Mouse (Mus musculus) layer of hippocampus, postnatal 25 days (tissue): ENCODE data around the gene Gm17018. TPM values are rescaled to one million over a fixed set of nuclear protein-coding genes. Genes with fewer than 3 reads are reported as not detected.
A peak's percentile ranks its signal among the peaks of the same experiment; 100 is the strongest.
"Not testable (repeated sequence)": the region's sequence is repeated elsewhere in the genome, so short reads cannot be mapped to it uniquely, and the experiment has no call there.

Source experiments
- DNase-seq, 2 experiments: peaks; one replicate each; pipeline ENCODE4 v3.0.0; 2022; ENCODE audit warnings: mixed read lengths in 2 of 2, low spot score in 1 of 2; ENCODE audit errors: extremely low spot score in 1 of 2
- total RNA-seq, 2 experiments: library from RNA; stranded (reverse); gene quantifications; 2 replicates each; pipeline ENCODE4 v1.2.3; 2021

Gm17018 gene
- total RNA-seq, 2 experiments from 2014 or later: 58.9 to 62.1 TPM

DNA sequence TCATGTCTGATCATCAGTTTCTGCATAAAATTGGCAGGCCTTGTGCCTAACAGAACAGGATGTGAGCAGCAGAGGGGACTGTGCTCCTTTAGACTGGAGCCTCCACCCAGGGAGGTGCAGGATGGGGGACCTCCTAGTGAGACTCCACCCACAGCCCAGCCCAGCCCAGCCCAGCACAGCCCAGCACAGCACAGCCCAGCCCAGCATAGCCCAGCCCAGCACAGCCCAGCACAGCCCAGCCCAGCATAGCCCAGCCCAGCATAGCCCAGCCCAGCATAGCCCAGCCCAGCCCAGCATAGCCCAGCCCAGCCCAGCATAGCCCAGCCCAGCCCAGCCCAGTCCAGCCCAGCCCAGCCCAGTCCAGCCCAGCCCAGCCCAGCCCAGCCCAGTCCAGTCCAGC is 12.2 kb upstream of the Gm17018 start:
- DNase-seq: not testable (repeated sequence)

DNA sequence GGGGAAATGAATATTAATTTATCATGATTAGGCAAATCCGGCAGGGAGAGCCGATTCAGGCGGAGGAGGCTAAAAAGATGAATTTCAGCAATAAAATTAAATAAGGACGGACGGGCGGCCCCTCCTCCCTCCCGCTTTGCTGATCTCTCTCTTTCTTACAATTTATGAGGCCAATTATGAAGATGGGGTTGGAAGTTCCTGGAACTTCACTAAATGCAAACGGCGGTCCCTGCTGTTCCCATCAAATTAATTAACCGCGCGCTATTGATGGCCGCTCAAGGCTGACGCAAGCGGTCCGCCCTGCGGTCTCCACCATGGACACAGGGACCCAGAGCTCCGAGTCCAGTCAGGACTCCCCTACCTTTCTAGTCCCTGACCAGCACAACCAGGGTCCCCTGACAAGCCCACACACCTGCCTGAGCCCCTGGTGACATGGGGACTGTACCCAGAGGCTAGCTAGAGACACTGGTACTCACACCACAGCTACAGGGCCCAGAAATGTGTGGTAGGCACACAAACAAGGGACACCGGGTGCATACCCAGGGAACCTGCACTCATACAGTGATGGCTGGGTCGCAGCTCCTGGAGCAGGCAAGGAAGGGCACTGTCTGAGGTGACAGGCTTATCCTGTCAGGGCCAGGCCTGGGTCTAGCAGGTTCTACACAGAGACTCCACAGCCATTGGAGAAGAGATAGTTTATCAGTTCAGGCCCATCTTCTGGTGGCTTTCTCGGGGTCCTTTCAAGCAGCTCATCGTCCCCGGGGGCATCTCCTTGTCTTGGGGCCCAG is 11.1 kb upstream of the Gm17018 start:
- DNase-seq: no peak

DNA sequence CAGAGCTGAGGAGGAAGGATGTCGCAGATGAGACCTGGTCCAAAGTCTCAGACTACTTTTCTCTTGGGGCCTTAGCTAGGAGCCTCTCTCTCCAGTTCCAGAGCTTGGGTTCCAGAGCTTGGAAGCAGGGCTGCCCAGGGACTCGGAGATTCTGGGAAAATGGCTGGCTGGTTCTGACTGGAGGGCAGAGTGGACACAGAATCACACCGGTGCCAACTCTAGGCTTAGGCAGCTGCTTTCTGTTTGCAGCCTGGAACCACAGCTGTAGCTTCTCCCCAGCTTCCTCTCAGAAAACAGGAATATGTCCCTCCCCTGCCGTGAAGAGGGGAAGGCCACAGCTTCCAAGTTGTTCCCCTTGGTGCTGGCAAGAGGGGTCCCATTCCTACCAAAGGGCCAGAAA is 10.5 kb upstream of the Gm17018 start:
- no peak for DNase-seq

DNA sequence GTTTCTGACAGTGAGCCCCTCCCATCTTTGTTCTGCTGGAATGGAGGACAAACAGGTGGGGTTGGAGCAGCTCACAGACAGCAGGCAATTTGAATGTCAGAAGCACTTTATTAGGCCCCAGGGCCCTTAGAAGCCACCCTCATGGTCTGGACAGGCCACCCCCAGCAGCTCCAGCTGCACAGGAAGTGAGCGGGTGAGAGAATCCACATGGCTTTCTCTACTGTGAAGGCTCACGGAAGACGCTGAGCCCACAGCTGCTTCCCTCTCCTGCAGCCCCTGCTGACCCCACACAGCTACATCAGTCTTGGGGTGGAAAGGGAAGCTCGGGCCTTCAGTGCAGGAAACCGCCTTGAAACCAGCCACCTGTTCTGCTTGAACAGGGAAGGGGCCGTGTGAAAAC is 8.2 kb upstream of the Gm17018 start:
- DNase-seq: no peak

DNA sequence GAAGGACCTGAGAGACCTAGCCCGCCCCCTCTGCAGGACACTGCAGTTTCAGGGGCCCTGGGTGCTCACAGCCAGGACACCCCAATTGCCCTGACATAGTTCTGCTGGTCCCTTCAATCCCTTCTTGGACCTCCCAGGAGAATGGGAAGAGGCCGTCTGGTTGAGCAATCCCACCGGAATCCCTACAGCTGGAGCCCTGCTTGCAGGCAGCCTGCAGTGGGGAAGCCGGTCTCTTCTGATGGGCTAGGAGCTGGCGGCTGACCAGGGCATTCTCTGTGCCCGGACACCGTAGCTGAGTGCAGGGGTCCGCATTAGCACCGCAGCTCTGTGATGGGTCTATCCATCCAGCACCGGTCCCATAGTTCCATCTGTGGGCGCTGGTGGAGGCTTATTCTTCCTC is 6.3 kb upstream of the Gm17018 start:
- DNase-seq: no peak

DNA sequence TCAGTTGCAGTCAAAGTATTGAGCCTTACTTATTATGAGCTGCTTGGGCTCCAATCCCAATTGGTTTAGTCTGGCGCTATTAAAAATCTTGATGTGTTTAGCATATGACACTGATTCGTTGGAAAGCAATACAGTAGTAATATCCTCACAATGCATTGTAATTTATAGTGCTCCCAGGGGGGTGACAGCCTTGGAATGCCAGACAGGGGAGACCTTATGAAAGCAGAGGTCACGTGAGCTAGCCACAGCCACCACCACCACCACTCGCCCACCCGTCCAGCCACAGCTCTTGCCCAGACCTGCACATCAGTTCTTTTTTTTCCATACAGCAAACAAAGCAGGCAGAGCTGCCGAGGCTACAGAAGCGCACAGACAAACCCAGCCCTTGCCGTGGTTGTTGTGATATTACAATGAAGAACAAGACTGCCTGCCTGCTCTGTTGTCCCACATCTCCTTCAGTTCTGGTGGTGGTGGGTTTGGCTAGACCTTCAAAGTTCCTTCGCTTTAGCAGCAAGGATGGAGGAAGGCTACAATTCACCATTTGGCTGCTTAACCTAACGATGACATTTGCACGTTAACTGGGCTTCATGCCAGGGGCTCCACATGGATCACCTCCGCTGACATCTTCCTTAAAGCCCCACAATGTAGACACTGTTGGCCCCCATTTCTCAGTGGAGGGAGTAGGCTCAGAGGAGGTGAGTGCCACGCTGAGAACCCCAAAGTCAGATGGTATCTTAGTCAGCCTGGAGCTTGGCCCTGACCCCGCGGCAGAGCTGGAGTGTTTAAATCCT is 5.7 kb downstream of the Gm17018 start:
- no peak for DNase-seq

DNA sequence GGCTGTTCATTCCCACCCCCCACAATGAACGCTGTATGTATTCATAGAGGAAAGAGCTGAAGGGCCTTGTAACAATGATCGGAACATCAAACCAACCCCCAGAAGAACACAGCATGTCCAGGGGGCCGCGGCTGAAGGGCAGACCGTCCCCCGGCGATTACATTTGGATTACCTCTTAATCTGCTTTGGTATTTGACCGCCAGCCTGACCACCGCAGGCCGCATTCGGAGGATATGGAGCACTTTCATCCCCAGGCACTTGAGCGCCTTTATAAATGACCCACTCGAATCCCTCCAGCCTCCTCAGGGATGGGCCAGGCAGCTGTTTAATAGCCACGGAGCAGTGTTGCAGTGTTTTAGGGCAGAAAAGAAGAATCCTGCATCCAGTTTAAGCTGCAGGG is 7.0 kb downstream of the Gm17018 start:
- DNase-seq: no peak

DNA sequence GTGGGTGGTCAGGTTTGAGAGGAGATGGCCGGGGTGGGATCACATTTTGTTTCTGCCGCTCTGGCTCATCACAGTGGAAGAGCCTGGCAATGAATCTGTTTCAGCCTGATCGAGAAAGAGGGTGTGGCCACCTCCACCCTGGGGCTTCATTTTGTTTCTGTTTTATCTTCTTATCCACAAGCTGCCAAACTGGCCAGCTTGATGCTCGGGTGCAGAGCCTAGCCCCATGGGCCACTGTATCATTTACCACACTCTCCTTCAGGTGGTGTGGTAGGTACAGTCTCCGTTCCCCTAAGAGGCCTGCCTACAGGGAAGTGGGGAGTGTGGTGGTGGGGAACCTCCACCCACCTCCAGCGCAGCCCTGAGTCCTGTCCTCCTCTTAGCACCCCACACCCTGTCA is 12.6 kb downstream of the Gm17018 start:
- DNase-seq: no peak

DNA sequence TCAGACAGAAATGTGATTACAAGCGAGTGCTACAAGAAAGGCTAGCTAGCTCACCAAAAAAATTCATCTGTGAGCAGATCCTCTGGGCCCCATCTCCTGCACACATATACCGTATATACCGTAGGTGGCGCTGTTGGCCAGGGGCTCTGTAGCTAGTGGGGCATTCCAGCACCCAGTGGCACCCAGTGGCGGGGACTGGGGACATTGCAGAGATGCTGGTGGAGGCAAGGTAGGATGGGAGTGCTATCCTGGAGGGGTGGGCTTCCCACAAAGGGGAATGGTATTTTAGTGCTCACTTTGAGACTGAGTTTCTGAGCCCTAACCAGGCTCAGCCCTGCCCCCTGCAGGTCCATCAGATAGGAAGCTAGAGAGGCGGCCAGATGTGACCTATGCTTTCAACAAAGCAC is 13.4 kb downstream of the Gm17018 start:
- DNase-seq: peak; percentile 64 to 71

DNA sequence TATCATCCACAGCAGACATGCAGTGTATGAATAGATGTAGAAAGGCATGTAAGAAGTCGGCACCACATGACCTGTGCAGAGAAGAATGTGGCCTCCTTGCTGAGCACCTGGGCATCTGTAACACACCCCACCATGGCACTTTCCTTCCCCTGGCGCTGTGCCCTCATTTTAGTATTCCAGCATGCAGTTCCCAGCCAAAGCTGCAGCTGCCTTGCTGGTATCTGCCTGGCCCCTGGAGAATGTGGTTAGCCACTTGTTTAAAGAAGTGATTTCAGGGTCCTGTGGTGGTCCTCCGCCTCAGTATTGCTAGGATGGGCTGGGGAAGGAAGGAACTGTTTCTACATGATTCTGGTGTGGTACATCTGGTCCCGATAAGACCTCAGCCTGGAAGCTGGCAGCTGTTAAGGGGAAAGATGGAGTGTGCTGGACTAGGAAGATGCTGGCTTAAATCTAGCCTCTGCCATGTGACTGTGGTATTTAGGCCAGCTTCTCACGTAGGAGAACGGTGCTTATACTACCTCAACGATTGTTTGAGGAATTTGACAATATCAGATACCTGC is 14.0 kb downstream of the Gm17018 start:
- DNase-seq: no peak

DNA sequence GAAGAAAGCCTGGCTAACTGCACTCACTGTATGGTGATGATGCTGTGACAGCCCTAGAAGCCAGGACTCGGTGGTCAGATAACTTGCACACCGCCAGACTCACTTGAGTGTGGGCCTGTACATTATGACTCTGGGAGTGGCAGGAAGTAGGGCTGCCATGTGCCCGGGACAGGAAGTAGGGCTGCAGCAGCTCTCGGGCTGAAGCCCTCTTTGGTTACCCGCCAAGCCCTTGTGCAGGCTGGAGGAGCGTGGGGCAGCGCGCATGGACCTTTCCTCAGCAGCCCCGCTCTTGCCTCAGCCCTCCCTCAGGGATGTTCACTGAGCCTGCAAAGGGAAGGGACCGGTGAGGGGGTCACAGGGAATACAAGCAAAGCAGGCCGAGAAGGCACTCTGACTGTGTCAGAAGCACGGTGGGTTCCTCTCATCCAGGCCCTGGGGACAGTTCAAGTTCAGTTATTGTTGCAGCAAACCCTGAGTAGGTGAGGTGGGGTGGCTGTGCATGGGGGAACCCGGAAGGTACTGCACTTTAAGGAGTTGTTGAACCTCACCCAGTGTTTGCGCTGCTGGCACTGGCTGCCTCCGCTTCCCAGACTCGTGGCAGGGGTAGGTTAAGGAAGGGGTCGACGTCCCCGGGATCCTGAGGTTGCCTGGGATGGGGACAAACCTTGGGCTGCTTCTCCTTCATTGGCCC is 14.7 kb downstream of the Gm17018 start:
- DNase-seq: no peak

DNA sequence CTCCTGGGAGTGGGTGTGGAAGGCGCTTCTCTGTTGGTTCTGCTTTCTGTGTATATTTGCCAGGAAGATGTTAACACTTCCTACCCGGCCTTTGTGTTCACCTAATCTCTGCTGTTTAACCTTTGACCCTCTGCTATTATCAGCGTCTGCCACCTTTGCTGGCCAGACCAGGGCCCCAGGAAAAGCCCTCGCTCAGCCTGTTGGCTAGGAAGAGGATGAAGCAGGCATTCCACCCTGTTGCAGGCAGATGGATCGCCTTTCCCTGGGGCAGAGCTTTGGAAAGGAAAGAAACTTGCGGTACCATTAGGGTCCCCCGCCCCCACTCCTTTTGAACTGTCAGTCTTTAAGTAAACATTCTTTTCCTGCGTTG is 15.2 kb downstream of the Gm17018 start:
- DNase-seq: no peak

DNA sequence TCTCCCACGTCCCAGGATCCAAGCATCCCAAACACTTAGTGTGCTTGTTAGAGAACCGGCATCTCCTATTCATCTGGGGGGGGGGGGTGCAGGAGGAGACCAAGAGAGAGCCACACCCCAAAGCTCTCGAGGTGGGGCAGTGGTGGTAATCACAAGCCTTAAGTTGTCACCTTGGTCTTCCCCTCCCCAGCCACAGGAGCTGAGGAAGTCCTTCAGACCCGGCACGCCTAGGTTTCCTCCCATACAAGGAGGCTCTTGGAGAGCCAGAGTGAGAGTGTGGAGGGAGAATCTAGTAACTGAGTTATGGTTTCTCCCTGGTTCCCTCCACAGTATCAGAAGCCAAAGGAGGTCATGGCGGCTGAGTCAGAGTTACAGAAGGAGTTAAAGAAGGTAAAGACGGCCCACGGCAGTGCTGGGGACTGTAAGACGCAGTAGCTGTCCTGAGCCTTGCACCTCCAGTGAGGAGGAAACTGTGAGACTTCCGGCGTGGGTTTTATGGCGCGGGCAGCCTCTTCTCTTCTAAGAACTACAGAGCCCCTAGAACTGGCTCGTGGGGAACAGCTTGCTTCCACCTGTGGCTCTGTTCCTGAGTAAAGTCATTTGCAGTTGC is 16.8 kb downstream of the Gm17018 start:
- DNase-seq: no peak

DNA sequence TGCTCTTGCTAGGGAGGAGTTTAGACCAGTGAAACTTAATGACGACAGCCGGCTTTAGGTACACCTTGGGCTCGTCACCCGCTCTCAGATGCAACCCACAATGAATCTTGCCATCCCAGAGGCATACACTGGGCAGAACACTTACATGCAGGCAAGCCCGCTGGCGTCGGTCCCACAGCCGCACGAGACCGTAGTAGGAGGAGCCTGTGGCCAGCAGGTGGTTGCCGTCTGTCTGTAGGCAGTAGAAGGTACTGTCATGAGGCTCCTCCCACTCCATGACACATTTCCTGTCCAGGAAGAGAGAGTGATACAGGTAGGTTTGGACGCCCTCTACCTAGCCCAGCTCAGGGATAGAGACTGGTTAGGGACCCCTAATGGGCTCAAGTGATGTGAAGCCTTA is 18.6 kb downstream of the Gm17018 start:
- DNase-seq: no peak

DNA sequence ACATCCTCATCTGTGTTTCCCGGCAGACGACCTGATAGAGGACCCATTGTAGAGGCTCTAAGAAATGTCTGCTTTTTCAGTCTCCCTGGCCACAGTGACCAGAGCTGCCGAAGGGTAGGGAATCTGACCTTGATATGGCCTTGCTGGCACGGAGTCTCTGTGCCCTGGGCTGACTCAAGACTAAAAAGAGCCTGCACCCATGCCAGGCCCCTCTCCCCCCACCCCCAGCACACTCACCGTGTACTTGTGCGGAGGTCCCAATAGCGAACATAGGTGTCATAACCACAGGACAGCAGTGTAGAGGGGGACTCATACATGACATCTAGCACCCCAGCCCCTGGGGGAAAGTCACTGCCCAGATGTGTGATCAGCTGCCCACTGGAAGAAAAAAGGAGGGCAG is 19.0 kb downstream of the Gm17018 start:
- no peak for DNase-seq

DNA sequence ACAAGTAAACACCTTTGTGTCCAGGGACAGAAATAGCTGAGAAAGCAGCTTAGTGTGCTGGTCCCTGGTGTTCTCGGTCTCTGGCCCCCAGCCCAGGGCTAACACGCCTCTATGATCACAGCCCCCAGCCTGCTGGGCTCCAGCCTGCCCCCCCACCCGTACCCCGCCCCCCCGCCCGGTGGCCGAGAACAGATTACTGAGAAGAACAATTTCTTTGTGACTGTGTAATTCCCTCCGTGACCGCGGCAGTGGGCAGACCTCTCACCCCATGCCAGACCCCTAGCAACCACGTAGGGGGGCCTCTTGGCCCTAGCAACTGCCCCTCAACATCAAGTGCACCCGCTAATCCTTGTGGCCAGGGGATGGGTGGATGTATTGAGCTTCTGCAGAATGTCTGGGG is 19.8 kb downstream of the Gm17018 start:
- no peak for DNase-seq

DNA sequence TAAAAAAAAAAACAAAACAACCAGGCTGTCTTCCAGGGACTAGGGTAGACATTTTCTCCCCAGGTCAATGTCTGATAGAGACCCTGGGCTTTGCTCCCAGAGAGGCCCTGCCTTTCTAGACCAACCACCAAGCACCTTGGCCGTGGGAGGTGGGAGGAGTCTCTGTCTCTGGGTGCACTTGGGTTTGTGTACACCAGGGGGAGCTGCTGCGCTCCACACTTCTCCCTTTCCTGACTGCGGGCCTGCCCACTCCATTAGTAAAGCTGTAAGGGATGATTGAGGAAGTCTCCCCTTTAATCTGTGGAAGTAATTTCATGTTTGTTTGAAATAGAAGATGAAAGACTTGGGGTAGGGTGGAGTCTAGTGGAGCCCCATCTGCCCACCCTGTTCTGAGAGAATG is 20.8 kb downstream of the Gm17018 start:
- peak in 1 of 2 experiments; percentile 59 for DNase-seq

DNA sequence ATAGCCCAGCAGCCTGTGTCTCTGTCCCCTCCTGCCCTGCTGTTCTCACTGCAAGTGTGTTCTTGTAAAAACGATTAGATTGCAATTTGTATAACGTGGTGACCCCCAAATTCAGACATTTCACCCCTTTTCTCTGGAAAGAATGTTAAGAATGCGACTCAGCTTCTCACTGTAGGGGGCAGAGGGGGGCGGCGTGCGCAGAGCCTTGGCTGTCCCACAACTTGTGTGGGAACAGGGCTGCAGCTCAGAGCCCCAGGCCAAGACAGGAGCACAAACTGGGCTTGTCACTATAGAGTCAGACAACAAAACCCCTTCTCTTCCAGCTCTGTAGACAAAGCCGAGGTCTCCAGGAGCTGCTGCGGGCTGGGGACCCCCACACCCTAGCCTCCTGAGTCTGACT is 21.7 kb downstream of the Gm17018 start:
- no peak for DNase-seq

DNA sequence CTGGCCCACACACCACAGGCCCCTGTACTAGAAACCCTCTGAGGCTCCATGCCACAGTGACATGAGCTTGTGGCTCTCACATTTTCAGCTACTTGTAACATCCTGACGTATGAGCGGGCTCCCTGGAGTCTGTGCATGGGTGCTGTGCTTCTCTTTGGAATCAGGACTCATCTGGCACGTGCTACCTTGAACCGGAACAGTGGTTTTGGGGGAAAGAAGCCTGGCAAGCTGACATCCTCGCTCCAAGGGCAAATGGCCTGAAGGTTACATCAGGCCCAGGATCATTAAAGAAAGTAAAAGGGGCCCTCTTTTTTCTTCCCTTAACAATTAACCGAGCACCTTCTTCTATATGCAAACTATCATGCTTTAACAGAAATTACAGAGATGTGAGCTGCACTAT is 22.7 kb downstream of the Gm17018 start:
- no peak for DNase-seq

DNA sequence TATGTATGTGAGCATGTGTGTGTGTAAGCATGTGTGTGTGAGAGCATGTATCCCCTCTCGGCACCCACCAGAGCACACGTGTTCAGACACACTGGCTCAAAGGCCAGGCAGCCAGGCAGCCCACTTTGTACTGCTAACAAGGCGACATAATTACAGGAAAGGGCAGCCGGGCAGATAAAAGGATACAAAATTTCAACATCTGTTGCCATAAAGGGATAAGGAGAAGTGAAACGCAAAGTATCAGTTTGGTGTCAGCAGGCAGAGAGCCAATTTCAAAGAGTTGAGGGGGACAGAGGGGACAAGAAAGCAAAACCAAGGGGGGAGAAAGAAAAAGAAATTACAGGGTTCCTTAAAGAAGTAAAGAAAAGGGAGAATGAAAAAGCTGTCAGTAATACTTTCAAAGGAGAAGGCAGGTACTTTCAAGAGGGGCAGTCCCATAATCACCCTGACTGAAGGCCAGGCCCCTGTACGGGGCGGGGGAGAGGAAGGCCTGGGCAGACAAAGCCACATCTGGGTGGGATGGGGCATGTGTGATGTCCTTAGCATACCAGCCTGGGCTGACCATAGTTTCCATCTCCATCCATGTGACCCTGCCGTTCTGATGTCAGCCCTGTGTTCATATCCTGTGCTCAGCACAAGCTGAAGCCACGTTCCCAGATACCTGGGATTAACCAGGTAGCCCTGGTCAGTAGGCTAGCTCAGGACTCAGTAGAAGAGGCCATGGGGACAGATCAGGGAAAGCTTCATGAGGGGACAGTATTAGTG is 24.6 kb downstream of the Gm17018 start:
- DNase-seq: no peak
